Mouse (Mus musculus) layer of hippocampus, postnatal 14 days (tissue): Measurements from ENCODE around the gene Olfr799. TPM values are rescaled to one million over a fixed set of nuclear protein-coding genes. Genes with fewer than 3 reads are reported as not detected.

Experiments
- DNase-seq, 2 experiments: peaks; one replicate each; pipeline ENCODE4 v3.0.0; 2021 to 2022; ENCODE audit warnings: low spot score in 2 of 2, mixed read lengths in 1 of 2
- long read RNA-seq, 2 experiments: library from polyadenylated mRNA; stranded (forward); transcript quantifications; one replicate each; pipeline ENCODE4 v2.0.0; 2021
- total RNA-seq, 2 experiments: library from RNA; stranded (reverse); gene quantifications; 2 replicates each; pipeline ENCODE4 v1.2.3; 2021

Olfr799 gene
- total RNA-seq = not detected
- long read RNA-seq, experiment 1 = 0 reads
- long read RNA-seq, experiment 2 = 0 reads

GRCm38 (mm10) chr10:129637184-129637583 is at the start of gene Olfr799:
Gene Olfr799 (plus strand): TSS chr10:129637484.
- DNase-seq = no peak

- no peak for DNase-seq
Observed at GRCm38 (mm10) chr10:129612470-129612869, 24.8 kb upstream of the Olfr799 start, which contains the start of gene Olfr796. Gene Olfr796 (minus strand): TSS chr10:129612570.

DNA sequence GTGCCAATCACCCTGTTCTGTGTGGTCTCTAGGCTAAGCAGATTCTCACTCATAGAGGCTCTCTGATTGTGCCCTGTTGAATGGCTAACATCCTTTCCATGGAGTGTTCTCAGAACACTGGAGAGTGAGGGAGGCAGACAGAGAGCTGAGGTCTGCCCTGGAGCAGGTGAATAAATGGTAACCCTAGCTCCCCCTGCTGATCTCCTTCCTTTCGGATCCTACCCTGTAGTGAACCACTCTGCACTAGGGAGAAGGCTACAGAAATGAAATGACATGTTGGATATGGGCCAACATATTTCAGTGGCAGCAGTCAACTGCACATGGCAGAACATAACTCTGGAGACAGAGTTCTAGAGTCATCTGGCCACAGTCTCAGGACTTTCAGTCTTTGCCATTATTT is 15.6 kb upstream of the Olfr799 start:
- DNase-seq = no peak

GRCm38 (mm10) chr10:129623251-129623650 is 14.0 kb upstream of the Olfr799 start:
- no peak for DNase-seq

- no peak for DNase-seq
Observed at GRCm38 (mm10) chr10:129627834-129628233, 9.4 kb upstream of the Olfr799 start, which contains the start of gene Olfr798. Gene Olfr798 (minus strand): TSS chr10:129627934.

GRCm38 (mm10) chr10:129651763-129652162 is 14.5 kb downstream of the Olfr799 start:
- no peak for DNase-seq

DNA sequence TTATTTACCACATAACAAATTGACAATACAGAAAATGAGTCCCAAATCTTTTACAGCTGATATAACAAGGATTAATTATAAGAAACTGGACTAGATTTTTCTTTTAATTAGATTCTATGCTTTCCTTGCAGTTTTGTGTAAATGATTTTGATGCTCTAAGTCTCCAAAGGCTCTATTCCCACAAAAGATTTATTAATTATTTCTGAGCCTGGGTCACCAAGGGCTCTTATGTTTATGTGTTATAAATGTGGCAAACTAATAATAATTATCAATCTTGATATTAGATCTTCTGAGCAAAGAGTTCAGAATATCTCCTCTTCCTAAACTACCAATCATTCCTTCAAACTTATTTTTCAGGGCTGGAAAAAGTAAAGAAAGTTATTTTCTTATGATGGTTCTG is 20.1 kb downstream of the Olfr799 start, which contains the start of gene Olfr800:
Gene Olfr800, plus strand, starts transcription at position 301 of the 400 bp plus-strand sequence.
- no peak for DNase-seq

DNA sequence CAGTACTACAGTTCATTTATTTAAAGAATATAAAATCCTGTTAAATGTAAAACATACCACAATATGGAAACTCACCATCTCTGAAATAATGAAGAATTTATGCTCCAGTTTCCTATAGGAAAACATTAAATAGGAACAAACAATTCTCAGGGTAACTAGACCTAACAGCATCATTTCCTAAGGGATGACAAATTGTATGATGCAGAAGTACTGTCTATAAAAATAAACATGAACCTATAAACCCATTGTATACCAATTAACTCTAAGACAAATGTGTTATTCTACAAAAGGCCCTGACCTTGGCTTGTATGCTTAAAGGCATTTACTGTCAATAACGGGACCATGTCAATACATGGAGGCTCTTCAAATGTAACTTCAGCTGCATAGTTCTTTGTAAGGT is 36.5 kb downstream of the Olfr799 start, which contains the start of gene Olfr801:
Gene Olfr801, minus strand, starts transcription at position 101 of the 400 bp plus-strand sequence.
- DNase-seq = no peak

DNA sequence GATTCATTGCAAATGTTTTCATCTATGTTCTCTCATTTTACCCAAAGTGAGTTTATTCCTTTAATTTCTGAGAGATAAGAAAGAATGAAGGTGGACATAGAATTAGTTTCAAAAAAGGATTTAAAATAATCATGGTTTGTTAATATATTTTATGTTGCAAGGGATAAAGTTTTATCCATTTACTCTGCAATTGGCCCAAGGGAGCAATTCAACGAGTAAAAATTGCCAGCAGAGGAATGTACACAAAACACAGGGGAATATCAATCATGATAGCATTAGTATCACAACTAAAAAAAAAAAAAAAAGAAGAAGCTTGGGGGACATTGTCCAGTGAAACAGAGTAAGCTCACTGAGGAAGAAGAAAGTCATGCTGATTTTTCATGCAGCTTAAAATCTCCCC is 50.8 kb downstream of the Olfr799 start, which contains the start of gene Olfr802:
Gene Olfr802, minus strand, starts transcription at position 101 of the 400 bp plus-strand sequence.
- no peak for DNase-seq

GRCm38 (mm10) chr10:129694186-129694585 is 56.9 kb downstream of the Olfr799 start, which contains the start of gene Olfr803:
Gene Olfr803 (minus strand): TSS chr10:129694286.
- no peak for DNase-seq

Other genes starting within 250 kb of the Olfr799 start
- gene Olfr785, start 232.1 kb upstream of the Olfr799 start, total RNA-seq = not detected
- gene Olfr786, start 210.2 kb upstream of the Olfr799 start, total RNA-seq = not detected
- not detected for gene Olfr787, start 175.6 kb upstream of the Olfr799 start, total RNA-seq
- not detected for gene Olfr788, start 166.5 kb upstream of the Olfr799 start, total RNA-seq
- not detected for gene Olfr789, start 152.7 kb upstream of the Olfr799 start, total RNA-seq
- not detected for gene Olfr790, start 139.0 kb upstream of the Olfr799 start, total RNA-seq
- gene Olfr791, start 115.7 kb upstream of the Olfr799 start, total RNA-seq = not detected
- not detected for gene Olfr792, start 98.3 kb upstream of the Olfr799 start, total RNA-seq
- gene Olfr794, start 69.8 kb upstream of the Olfr799 start, total RNA-seq = not detected
- not detected for gene Olfr796, start 24.9 kb upstream of the Olfr799 start, total RNA-seq
- not detected for gene Olfr798, start 9.6 kb upstream of the Olfr799 start, total RNA-seq
- gene Olfr800, start 20.2 kb downstream of the Olfr799 start, total RNA-seq = not detected
- gene Olfr801, start 36.4 kb downstream of the Olfr799 start, total RNA-seq = not detected
- gene Olfr802, start 50.7 kb downstream of the Olfr799 start, total RNA-seq = under 1 TPM; 0.10 to 0.18 TPM
- not detected for gene Olfr803, start 56.8 kb downstream of the Olfr799 start, total RNA-seq
- gene Olfr804, start 65.7 kb downstream of the Olfr799 start, total RNA-seq = not detected
- gene Olfr805, start 91.9 kb downstream of the Olfr799 start, total RNA-seq = not detected
- not detected for gene Olfr806, start 104.4 kb downstream of the Olfr799 start, total RNA-seq
- not detected for gene Olfr807, start 120.3 kb downstream of the Olfr799 start, total RNA-seq
- not detected for gene Olfr808, start 128.0 kb downstream of the Olfr799 start, total RNA-seq
- gene Olfr809, start 137.2 kb downstream of the Olfr799 start, total RNA-seq = not detected
- gene Olfr810, start 157.4 kb downstream of the Olfr799 start, total RNA-seq = not detected
- not detected for gene Olfr811, start 166.9 kb downstream of the Olfr799 start, total RNA-seq
- not detected for gene Olfr812, start 208.6 kb downstream of the Olfr799 start, total RNA-seq
- not detected for gene Olfr813, start 217.9 kb downstream of the Olfr799 start, total RNA-seq
- not detected for gene Olfr814, start 242.4 kb downstream of the Olfr799 start, total RNA-seq